Mouse (Mus musculus): Measurements from ENCODE around the gene Dap3.
A peak's percentile ranks its signal among the peaks of the same experiment; 100 is the strongest.
"Not testable (repeated sequence)": the region's sequence is repeated elsewhere in the genome, so short reads cannot be mapped to it uniquely, and the experiment has no call there.

Dap3 gene

DNA sequence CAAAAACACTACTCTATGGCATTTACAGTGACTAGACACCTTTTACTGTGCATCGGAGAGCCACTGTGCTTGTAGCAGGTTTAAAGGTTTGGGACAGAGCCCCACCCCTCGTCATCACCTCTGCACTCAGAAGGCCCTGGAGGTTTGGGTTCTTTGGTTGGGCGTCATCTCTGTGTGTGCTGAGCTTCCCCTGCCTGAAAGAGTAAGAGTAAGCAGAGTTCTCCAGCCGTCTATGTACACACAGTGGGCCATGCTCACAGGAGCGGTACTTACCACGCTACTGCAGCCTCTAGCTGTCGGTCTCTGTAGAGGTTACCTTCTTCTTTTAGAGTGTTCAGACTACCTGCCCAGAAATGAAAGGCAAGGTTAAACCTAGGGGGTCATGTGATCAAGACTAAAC lies 38.4 kb downstream of the Dap3 start:
- DNase-seq = no peak

DNA sequence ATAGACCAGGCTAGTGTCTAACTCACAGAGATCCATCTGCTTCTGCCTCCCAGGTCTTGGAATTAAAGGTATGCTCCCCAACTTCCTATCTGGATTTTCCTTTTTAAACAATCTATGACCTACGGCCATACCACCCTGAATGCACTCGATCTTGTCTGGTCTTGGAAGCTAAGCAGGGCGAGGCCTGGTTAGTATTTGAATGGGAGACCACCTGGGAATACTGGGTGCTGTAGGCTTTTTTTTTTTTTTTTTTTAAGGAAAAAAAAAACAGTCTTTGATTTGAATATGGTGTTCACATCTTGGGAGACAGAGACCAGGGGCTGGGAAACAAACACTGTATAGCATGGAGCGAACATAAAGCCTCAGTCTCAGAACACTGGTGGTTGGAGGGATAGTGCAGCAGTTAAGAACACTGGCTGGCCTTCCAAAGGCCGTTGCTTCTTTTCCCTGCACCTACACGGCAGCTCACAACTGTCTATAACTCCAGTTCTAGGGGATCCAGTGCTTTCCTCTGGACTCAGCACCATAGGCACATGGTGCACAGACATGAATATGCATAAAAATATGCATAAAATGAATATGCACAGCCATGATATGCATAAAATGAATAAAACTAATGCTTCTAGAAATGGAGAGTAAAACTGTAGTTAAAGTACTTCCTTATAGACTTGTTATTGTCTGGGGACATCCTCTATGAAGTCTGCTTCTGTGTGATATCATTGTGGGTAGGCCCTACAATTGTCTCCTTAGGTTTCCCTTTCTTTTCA lies 44.4 kb downstream of the Dap3 start:
- no peak for DNase-seq

DNA sequence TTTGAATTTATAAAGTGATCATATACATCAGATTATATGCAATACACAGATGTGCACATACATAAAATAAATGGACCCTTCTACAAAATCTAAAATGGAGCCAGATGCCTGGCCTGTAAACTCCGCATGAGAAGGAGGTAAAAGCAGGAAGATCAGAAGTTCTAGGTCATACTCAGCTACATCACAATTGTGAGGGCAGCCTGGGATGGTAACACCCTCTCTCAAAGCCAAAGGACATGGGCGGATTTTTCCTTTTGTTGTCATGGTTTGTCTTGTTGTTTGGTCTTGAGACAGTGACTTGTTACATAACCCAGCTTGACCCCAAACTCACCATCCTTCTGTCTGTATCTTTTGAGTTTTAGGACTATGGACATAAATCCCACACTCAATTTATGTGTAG lies 45.2 kb downstream of the Dap3 start:
- DNase-seq = no peak

DNA sequence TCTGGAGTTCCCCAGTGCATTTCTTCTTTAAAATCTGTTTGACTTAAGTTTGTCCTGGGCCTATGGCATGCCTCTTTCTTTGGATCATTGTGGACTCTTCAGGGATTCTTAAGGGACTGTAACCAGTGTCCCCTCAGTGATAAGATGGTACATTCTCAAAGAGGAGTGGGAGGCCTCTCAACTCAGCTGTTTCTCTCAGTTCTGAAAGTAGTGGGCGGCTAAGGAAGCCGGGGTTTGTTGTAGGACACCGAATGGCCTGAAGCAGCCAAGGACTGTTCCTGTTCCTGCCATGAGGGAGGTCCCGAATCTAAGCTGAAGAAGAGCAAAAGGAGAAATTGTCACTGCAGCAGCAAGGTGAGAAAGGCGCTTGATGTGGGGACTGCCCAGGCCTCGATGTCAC lies 45.8 kb downstream of the Dap3 start:
- peak; percentile 40 for DNase-seq

DNA sequence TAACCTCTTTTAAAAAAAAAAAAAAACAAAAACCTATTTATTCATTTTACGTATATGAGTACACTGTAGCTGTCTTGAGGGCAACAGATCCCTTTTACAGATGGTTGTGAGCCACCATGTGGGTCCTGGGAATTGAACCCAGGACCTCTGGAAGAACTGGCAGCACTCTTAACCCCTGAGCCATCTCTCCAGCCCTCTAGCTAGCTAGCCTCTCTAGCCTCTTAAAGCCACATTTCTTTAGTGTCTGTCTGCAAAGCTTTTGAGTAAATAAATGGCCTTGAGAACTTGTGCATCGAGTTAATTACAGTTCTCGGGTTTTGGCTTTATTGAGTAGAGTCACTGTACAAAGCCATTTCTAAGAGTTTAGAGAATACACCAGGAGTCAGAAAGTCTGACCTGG lies 46.2 kb downstream of the Dap3 start:
- DNase-seq = no peak

DNA sequence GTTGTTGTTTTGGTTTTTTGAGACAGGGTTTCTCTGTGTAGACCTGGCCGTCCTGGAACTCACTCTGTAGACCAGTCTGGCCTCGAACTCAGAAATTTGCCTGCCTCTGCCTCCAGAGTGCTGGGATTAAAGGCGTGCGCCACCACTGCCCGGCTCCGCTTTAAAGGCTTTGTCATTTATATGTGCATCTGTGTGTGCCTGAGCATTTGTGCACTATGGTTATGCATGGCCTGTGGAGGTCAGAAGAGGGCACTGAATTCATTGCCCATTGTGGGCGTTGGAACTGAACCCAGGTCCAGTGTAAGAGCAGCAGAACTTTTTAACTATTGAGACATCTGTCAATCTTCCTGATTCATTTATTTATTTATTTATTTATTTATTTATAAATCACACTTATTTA lies 58.0 kb downstream of the Dap3 start:
- DNase-seq = not testable (repeated sequence)

DNA sequence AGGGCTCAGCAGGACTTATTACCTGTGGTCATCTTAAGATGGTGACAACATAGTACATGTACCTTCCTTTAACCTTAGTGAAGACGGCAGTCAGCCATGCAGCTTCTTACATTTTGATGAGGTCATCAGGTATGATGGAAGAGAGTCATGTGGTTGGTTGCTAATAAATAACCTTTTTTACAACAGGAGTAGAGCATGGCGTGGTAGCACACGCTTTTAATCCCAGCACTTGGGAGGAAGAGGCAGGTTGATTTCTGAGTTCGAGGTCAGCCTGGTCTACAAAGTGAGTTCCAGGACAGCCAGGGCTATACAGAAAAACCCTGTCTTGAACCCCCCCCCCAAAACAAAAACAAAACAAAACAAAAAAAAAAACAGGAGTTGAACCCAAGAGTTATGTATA lies 68.4 kb downstream of the Dap3 start:
- DNase-seq = not testable (repeated sequence)
